Mouse (Mus musculus): ENCODE results near the gene Adprm. TPM values are rescaled to one million over a fixed set of nuclear protein-coding genes. Genes with fewer than 3 reads are reported as not detected.

Adprm gene
- polyA plus RNA-seq, 1 experiment from 2014 or later: 26.6 TPM

DNA sequence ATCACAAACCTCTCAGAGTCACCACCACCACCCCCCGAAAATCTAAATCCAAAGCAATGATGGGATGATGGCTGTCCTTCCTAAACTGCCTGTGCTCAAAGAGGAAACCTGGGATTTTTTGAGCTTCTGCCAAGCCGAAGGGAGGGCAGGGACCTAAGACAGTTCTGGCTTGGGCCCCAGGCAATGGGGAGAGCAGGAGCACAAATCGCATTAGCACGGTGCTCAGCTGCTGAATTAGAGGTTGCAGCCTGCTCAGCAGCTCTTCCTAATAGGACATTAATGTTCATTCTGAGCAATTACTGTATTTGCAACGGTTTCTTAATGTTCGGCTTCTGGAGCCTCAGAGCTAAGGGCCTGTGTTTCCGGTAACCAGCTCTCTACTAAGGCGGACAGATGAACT is 44.4 kb downstream of the Adprm start:
- 0 out of 2 replicates have a peak, but pooled peaks have one; percentile 25 for ATAC-seq (ENCODE audit: insufficient read depth, low FRiP score)
- no peak overlapping the region for H3K27ac ChIP-seq (ENCODE audit: low read length)
- WGBS: 71% methylated on average over 8 of the region's 8 CpGs
- no peak overlapping the region for H3K4me3 ChIP-seq (replicated peaks; ENCODE audit: low read length)
- H3K27me3 ChIP-seq (ENCODE audit: control insufficient read depth, insufficient read depth, low read length): no peaks in the 10 kb centered on the region
- no peak overlapping the region for H3K9ac ChIP-seq (ENCODE audit: low read length)
- H3K4me1 ChIP-seq (ENCODE audit: control insufficient read depth, insufficient read depth, low read length): peaks cover 6% of the 10 kb centered on the region; the same call in 1 of the 2 replicates
- H3K4me2 ChIP-seq (ENCODE audit: low read depth, low read length): no peak overlapping the region
- H3K9me3 ChIP-seq (replicated peaks; ENCODE audit: control insufficient read depth, low read length): no peaks in the 10 kb centered on the region
- no peaks in the 10 kb centered on the region for H3K36me3 ChIP-seq (ENCODE audit: control insufficient read depth, insufficient read depth, low read length)

DNA sequence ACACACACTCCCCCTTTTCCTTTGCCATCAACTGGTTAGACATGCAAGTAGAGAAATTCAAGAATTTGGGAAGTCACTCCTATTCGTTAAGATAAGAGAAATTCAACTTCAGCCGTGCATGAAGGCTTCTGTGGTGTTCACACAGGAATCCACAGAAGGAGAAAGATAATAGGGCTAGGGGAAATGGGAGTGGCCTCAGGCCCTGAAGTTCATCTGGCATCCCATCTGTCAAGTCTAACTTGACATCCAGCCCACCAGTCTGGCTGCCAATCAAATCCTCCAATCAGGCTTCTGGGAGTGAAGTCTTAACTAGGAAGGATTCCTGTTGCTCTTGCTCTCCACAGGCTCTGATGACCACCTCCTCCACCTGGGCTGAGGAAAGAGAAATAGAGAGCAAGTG is 49.5 kb downstream of the Adprm start:
- H3K4me3 ChIP-seq (replicated peaks; ENCODE audit: low read length): no peak overlapping the region
- H3K27ac ChIP-seq (ENCODE audit: low read length): no peak overlapping the region
- no peaks in the 10 kb centered on the region for H3K4me1 ChIP-seq (ENCODE audit: control insufficient read depth, insufficient read depth, low read length)
- H3K27me3 ChIP-seq (ENCODE audit: control insufficient read depth, insufficient read depth, low read length): no peaks in the 10 kb centered on the region
- H3K9me3 ChIP-seq (replicated peaks; ENCODE audit: control insufficient read depth, low read length): no peaks in the 10 kb centered on the region
- WGBS: 56% methylated on average over 2 of the region's 2 CpGs
- ATAC-seq (ENCODE audit: insufficient read depth, low FRiP score): no peak
- H3K4me2 ChIP-seq (ENCODE audit: low read depth, low read length): no peak overlapping the region
- no peaks in the 10 kb centered on the region for H3K36me3 ChIP-seq (ENCODE audit: control insufficient read depth, insufficient read depth, low read length)
- H3K9ac ChIP-seq (ENCODE audit: low read length): no peak overlapping the region

- Histone ChIP-seq H3K4me2 (ENCODE audit: low read depth, low read length) (no peak overlapping the region), H3K36me3 (ENCODE audit: control insufficient read depth, insufficient read depth, low read length) (no peaks in the 10 kb centered on the region), H3K27me3 (ENCODE audit: control insufficient read depth, insufficient read depth, low read length) (no peaks in the 10 kb centered on the region), H3K4me3 (replicated peaks; ENCODE audit: low read length) (no peak overlapping the region), H3K27ac (ENCODE audit: low read length) (no peak overlapping the region), H3K4me1 (ENCODE audit: control insufficient read depth, insufficient read depth, low read length) (no peaks in the 10 kb centered on the region), H3K9me3 (replicated peaks; ENCODE audit: control insufficient read depth, low read length) (no peaks in the 10 kb centered on the region), H3K9ac (ENCODE audit: low read length) (no peak overlapping the region)
- 43% methylated on average over 1 of the region's 1 CpGs for WGBS
- ATAC-seq (ENCODE audit: insufficient read depth, low FRiP score): no peak
These were observed 50.7 kb downstream of the Adprm start for GRCm38 (mm10) chr11:67001717-67002116.

DNA sequence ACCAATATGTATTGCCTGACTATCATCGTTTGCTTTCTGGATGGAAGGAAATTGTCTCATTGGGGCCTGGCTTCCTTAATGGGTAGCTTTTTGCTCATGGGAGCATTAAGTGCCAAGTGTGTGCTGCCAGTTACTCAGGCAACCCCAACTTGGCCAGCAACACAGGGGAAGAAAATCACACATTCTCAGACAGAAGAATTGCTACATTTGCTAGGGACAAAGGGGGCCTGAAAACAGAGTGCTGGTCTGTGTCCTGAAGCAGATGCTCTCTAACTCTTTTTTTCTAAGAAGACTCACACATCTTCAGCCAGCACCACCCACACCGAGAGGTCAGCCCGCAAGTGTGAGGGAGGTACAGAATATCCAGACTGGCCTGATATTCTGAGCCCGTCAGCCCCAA is 51.7 kb downstream of the Adprm start:
- Histone ChIP-seq H3K27ac (ENCODE audit: low read length) (no peak overlapping the region), H3K4me3 (replicated peaks; ENCODE audit: low read length) (no peak overlapping the region), H3K4me2 (ENCODE audit: low read depth, low read length) (no peak overlapping the region), H3K27me3 (ENCODE audit: control insufficient read depth, insufficient read depth, low read length) (no peaks in the 10 kb centered on the region), H3K9me3 (replicated peaks; ENCODE audit: control insufficient read depth, low read length) (no peaks in the 10 kb centered on the region), H3K4me1 (ENCODE audit: control insufficient read depth, insufficient read depth, low read length) (no peaks in the 10 kb centered on the region), H3K36me3 (ENCODE audit: control insufficient read depth, insufficient read depth, low read length) (no peaks in the 10 kb centered on the region), H3K9ac (ENCODE audit: low read length) (no peak overlapping the region)
- no peak for ATAC-seq (ENCODE audit: insufficient read depth, low FRiP score)
- WGBS: 84% methylated on average over 4 of the region's 4 CpGs

GRCm38 (mm10) chr11:66998467-66999403 is 53.7 kb downstream of the Adprm start:
- ATAC-seq (ENCODE audit: insufficient read depth, low FRiP score): peak; percentile 86
- no peaks in the 10 kb centered on the region for H3K27me3 ChIP-seq (ENCODE audit: control insufficient read depth, insufficient read depth, low read length)
- no peak overlapping the region for H3K9ac ChIP-seq (ENCODE audit: low read length)
- H3K4me3 ChIP-seq (replicated peaks; ENCODE audit: low read length): no peak overlapping the region
- no peak overlapping the region for H3K4me2 ChIP-seq (ENCODE audit: low read depth, low read length)
- 0 out of 2 replicates have a peak overlapping the region, but pooled peaks have one; percentile 24 for H3K27ac ChIP-seq (ENCODE audit: low read length)
- H3K36me3 ChIP-seq (ENCODE audit: control insufficient read depth, insufficient read depth, low read length): no peaks in the 10 kb centered on the region
- H3K9me3 ChIP-seq (replicated peaks; ENCODE audit: control insufficient read depth, low read length): no peaks in the 10 kb centered on the region
- WGBS: 61% methylated on average over 14 of the region's 14 CpGs
- no peaks in the 10 kb centered on the region for H3K4me1 ChIP-seq (ENCODE audit: control insufficient read depth, insufficient read depth, low read length)

- WGBS: 69% methylated on average over 4 of the region's 4 CpGs
- no peak for ATAC-seq (ENCODE audit: insufficient read depth, low FRiP score)
- H3K9ac ChIP-seq (ENCODE audit: low read length): no peak overlapping the region
- H3K4me2 ChIP-seq (ENCODE audit: low read depth, low read length): no peak overlapping the region
- H3K36me3 ChIP-seq (ENCODE audit: control insufficient read depth, insufficient read depth, low read length): no peaks in the 10 kb centered on the region
- no peaks in the 10 kb centered on the region for H3K4me1 ChIP-seq (ENCODE audit: control insufficient read depth, insufficient read depth, low read length)
- H3K27ac ChIP-seq (ENCODE audit: low read length): no peak overlapping the region
- no peaks in the 10 kb centered on the region for H3K27me3 ChIP-seq (ENCODE audit: control insufficient read depth, insufficient read depth, low read length)
- H3K4me3 ChIP-seq (replicated peaks; ENCODE audit: low read length): no peak overlapping the region
- H3K9me3 ChIP-seq (replicated peaks; ENCODE audit: control insufficient read depth, low read length): no peaks in the 10 kb centered on the region
These were observed 55.9 kb downstream of the Adprm start for GRCm38 (mm10) chr11:66996446-66996845.

- WGBS: 36% methylated on average over 1 of the region's 1 CpGs
- Histone ChIP-seq H3K9me3 (replicated peaks; ENCODE audit: control insufficient read depth, low read length) (no peaks in the 10 kb centered on the region), H3K27ac (ENCODE audit: low read length) (no peak overlapping the region), H3K4me3 (replicated peaks; ENCODE audit: low read length) (no peak overlapping the region), H3K4me2 (ENCODE audit: low read depth, low read length) (no peak overlapping the region), H3K27me3 (ENCODE audit: control insufficient read depth, insufficient read depth, low read length) (no peaks in the 10 kb centered on the region), H3K4me1 (ENCODE audit: control insufficient read depth, insufficient read depth, low read length) (no peaks in the 10 kb centered on the region), H3K9ac (ENCODE audit: low read length) (no peak overlapping the region), H3K36me3 (ENCODE audit: control insufficient read depth, insufficient read depth, low read length) (no peaks in the 10 kb centered on the region)
- no peak for ATAC-seq (ENCODE audit: insufficient read depth, low FRiP score)
These were observed 58.7 kb downstream of the Adprm start for GRCm38 (mm10) chr11:66993674-66994073.

- no peaks in the 10 kb centered on the region for H3K36me3 ChIP-seq (ENCODE audit: control insufficient read depth, insufficient read depth, low read length)
- ATAC-seq (ENCODE audit: insufficient read depth, low FRiP score): no peak
These were observed 60.2 kb downstream of the Adprm start for GRCm38 (mm10) chr11:66992150-66992549.

More at GRCm38 (mm10) chr11:66992150-66992549, 60.2 kb downstream of the Adprm start:
- Histone ChIP-seq H3K4me1 (ENCODE audit: control insufficient read depth, insufficient read depth, low read length) (no peaks in the 10 kb centered on the region), H3K27me3 (ENCODE audit: control insufficient read depth, insufficient read depth, low read length) (no peaks in the 10 kb centered on the region), H3K27ac (ENCODE audit: low read length) (no peak overlapping the region), H3K9me3 (replicated peaks; ENCODE audit: control insufficient read depth, low read length) (no peaks in the 10 kb centered on the region), H3K4me3 (replicated peaks; ENCODE audit: low read length) (no peak overlapping the region), H3K9ac (ENCODE audit: low read length) (no peak overlapping the region), H3K4me2 (ENCODE audit: low read depth, low read length) (no peak overlapping the region)
- WGBS: 76% methylated on average over 2 of the region's 2 CpGs

Data from stomach, embryonic 16.5 days (tissue).